Mouse (Mus musculus): ENCODE results near the gene Fosb. TPM values are rescaled to one million over a fixed set of nuclear protein-coding genes. Genes with fewer than 3 reads are reported as not detected.

Fosb gene
- polyA plus RNA-seq, 1 experiment from 2014 or later = 0.14 TPM

GRCm38 (mm10) chr7:19303046-19303305, 6.9 kb downstream of the Fosb start:
- H3K4me3 ChIP-seq (replicated peaks) = no peak overlapping the region
- H3K27ac ChIP-seq = no peak overlapping the region
- no peak for ATAC-seq
- H3K9me3 ChIP-seq = no peaks in the 10 kb centered on the region
- H3K36me3 ChIP-seq = no peaks in the 10 kb centered on the region
- WGBS = 75% methylated on average over 12 of the region's 12 CpGs
- peaks cover 58% of the 10 kb centered on the region for H3K27me3 ChIP-seq (replicated peaks)
- H3K4me2 ChIP-seq (replicated peaks) = no peak overlapping the region
- no peak overlapping the region for H3K9ac ChIP-seq
- H3K4me1 ChIP-seq (replicated peaks) = peaks cover 31% of the 10 kb centered on the region

DNA sequence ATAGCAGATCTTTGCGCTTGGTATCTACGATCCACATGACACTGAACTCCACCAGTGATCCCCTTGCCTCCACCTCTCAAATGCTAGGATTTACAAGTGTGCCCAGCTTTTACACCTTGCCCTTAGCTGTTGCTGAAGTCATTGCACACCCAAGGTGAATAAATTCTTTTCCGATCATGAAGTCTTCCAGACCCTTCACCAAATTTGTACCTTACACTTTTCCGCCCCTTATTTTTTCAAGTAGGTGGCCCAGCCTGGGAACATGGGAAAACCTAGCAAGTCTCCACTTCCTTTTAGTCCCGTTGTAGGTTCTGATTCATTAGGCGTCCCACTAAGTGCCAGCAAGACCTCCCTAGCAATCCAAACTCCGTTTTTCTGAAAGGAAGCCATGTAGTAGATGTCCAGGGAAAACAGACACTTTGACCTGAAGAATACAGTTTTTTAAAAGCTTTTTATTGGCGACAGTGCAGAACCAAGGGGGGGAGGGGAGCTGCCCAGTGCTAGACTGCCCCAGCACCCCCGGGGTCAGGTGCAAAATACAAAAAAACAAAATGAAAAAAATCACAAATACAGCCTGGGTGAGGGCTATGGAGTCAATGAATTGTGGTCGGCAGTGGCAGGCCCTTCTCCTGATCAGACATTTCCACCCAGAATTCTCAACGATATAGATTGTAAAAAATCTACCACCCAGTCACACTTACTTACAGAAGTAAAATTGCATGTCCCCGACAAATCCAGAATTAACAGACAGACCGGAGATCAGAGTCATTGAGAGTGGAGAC, 7.4 kb downstream of the Fosb start:
- no peaks in the 10 kb centered on the region for H3K9me3 ChIP-seq
- H3K27me3 ChIP-seq (replicated peaks) = peaks cover 58% of the 10 kb centered on the region
- WGBS = 51% methylated on average over 13 of the region's 13 CpGs
- H3K4me2 ChIP-seq (replicated peaks) = peak overlapping the region; percentile 47
- peaks cover 27% of the 10 kb centered on the region for H3K4me1 ChIP-seq (replicated peaks)
- no peak overlapping the region; the same call in 1 of the 2 replicates for H3K4me3 ChIP-seq (replicated peaks)
- H3K36me3 ChIP-seq = no peaks in the 10 kb centered on the region
- H3K27ac ChIP-seq = no peak overlapping the region
- ATAC-seq = no peak
- no peak overlapping the region for H3K9ac ChIP-seq

GRCm38 (mm10) chr7:19301461-19302263, 8.2 kb downstream of the Fosb start:
- H3K9me3 ChIP-seq = no peaks in the 10 kb centered on the region
- H3K9ac ChIP-seq = 0 out of 2 replicates have a peak overlapping the region, but pooled peaks have one; percentile 6
- peaks cover 27% of the 10 kb centered on the region for H3K4me1 ChIP-seq (replicated peaks)
- no peaks in the 10 kb centered on the region for H3K36me3 ChIP-seq
- ATAC-seq = no peak
- peaks cover 51% of the 10 kb centered on the region for H3K27me3 ChIP-seq (replicated peaks)
- 11% methylated on average over 16 of the region's 16 CpGs for WGBS
- peak overlapping the region; percentile 47 for H3K4me2 ChIP-seq (replicated peaks)
- no peak overlapping the region for H3K27ac ChIP-seq
- peak overlapping the region; percentile 43 for H3K4me3 ChIP-seq (replicated peaks)

DNA sequence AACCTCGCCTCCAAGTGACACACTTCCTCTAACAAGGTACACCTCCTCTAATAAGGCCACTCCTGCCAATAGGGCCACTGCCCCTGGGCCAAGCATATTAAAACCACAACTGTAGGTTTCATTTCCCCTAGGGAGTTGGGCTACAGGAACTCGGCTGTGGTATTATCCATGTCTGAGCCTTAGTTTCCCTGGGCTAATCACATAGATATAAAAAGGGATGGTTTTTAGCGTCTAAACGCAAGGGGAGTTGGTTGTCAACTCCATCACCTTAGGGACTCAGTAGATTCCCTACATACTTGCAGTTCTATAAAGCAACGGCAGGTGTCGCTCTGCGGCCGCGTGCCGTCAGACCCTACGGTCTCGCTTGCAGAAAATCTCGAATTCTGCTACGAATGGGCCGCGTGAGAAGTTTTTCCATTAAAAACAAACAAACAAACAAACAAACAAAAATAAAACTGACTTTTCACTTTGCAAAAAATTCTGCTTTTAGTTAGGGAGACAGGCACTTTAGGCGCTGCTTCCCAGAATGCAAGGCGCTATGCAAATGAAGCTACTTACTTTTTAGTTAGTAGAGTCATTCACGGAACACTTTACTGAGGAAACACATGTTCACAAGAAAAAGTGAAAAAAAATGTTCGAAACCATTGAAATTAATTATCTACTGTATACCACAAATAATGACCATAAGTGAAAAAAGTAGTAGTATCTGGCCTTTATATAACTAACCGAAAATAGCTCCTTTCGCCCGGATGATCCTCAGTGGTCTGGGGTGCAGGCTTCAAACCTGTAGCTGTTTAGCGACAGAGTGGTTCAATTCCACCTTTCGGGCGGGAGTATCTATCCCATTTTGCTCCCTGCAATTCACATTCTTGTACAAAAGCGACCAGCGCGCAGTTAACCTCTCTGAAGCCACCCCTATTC, 9.1 kb downstream of the Fosb start:
- Histone ChIP-seq H3K27ac (no peak overlapping the region), H3K9ac (peak overlapping the region; percentile 18), H3K4me2 (replicated peaks) (peak overlapping the region; percentile 47), H3K9me3 (no peaks in the 10 kb centered on the region), H3K27me3 (replicated peaks) (peaks cover 42% of the 10 kb centered on the region), H3K4me1 (replicated peaks) (peaks cover 27% of the 10 kb centered on the region), H3K36me3 (no peaks in the 10 kb centered on the region), H3K4me3 (replicated peaks) (peak overlapping the region; percentile 43)
- ATAC-seq = peak; percentile 87
- WGBS = under 1% methylated on average over 29 of the region's 29 CpGs

GRCm38 (mm10) chr7:19299194-19299593, 10.7 kb downstream of the Fosb start:
- WGBS = 20% methylated on average over 3 of the region's 3 CpGs

GRCm38 (mm10) chr7:19297794-19298193, 12.1 kb downstream of the Fosb start:
- no peak overlapping the region for H3K4me2 ChIP-seq (replicated peaks)
- 0 out of 2 replicates have a peak, but pooled peaks cover 11% of the 10 kb centered on the region for H3K4me1 ChIP-seq (replicated peaks)
- no peaks in the 10 kb centered on the region for H3K36me3 ChIP-seq
- no peaks in the 10 kb centered on the region for H3K9me3 ChIP-seq
- H3K9ac ChIP-seq = no peak overlapping the region
- ATAC-seq = no peak
- WGBS = 87% methylated on average over 5 of the region's 5 CpGs
- peaks cover 13% of the 10 kb centered on the region; the same call in 1 of the 2 replicates for H3K27me3 ChIP-seq (replicated peaks)
- no peak overlapping the region for H3K27ac ChIP-seq
- H3K4me3 ChIP-seq (replicated peaks) = no peak overlapping the region

More at GRCm38 (mm10) chr7:19299194-19299593, 10.7 kb downstream of the Fosb start:
- H3K27ac ChIP-seq = no peak overlapping the region
- H3K9ac ChIP-seq = no peak overlapping the region
- no peak overlapping the region for H3K4me3 ChIP-seq (replicated peaks)
- H3K4me1 ChIP-seq (replicated peaks) = peaks cover 17% of the 10 kb centered on the region; the same call in 1 of the 2 replicates
- H3K4me2 ChIP-seq (replicated peaks) = no peak overlapping the region
- no peak for ATAC-seq
- H3K36me3 ChIP-seq = no peaks in the 10 kb centered on the region
- no peaks in the 10 kb centered on the region for H3K9me3 ChIP-seq
- peaks cover 26% of the 10 kb centered on the region for H3K27me3 ChIP-seq (replicated peaks)

GRCm38 (mm10) chr7:19297034-19297433, 12.8 kb downstream of the Fosb start:
- Histone ChIP-seq H3K27me3 (replicated peaks) (peaks cover 5% of the 10 kb centered on the region; the same call in 1 of the 2 replicates), H3K4me2 (replicated peaks) (no peak overlapping the region), H3K9me3 (no peaks in the 10 kb centered on the region), H3K4me1 (replicated peaks) (0 out of 2 replicates have a peak, but pooled peaks cover 10% of the 10 kb centered on the region), H3K27ac (no peak overlapping the region), H3K36me3 (no peaks in the 10 kb centered on the region), H3K9ac (no peak overlapping the region), H3K4me3 (replicated peaks) (no peak overlapping the region)
- 86% methylated on average over 6 of the region's 6 CpGs for WGBS
- ATAC-seq = no peak

GRCm38 (mm10) chr7:19295503-19296185, 14.2 kb downstream of the Fosb start:
- no peaks in the 10 kb centered on the region for H3K27me3 ChIP-seq (replicated peaks)
- H3K4me2 ChIP-seq (replicated peaks) = peak overlapping the region; percentile 83
- WGBS = 13% methylated on average over 21 of the region's 22 CpGs
- no peaks in the 10 kb centered on the region for H3K9me3 ChIP-seq
- H3K36me3 ChIP-seq = no peaks in the 10 kb centered on the region
- H3K27ac ChIP-seq = no peak overlapping the region
- H3K4me1 ChIP-seq (replicated peaks) = peaks cover 12% of the 10 kb centered on the region
- peak; percentile 71 for ATAC-seq
- H3K9ac ChIP-seq = peak overlapping the region; percentile 45
- H3K4me3 ChIP-seq (replicated peaks) = peak overlapping the region; percentile 37

- WGBS = 2% methylated on average over 20 of the region's 20 CpGs
- Histone ChIP-seq H3K4me1 (replicated peaks) (peaks cover 9% of the 10 kb centered on the region), H3K27me3 (replicated peaks) (no peaks in the 10 kb centered on the region), H3K4me2 (replicated peaks) (peak overlapping the region; percentile 68), H3K27ac (0 out of 2 replicates have a peak overlapping the region, but pooled peaks have one; percentile 48), H3K36me3 (no peaks in the 10 kb centered on the region), H3K9ac (peak overlapping the region; percentile 47), H3K9me3 (no peaks in the 10 kb centered on the region), H3K4me3 (replicated peaks) (peak overlapping the region; percentile 41)
- peak; percentile 57 for ATAC-seq
Measured at GRCm38 (mm10) chr7:19290969-19291596, 18.8 kb downstream of the Fosb start.

DNA sequence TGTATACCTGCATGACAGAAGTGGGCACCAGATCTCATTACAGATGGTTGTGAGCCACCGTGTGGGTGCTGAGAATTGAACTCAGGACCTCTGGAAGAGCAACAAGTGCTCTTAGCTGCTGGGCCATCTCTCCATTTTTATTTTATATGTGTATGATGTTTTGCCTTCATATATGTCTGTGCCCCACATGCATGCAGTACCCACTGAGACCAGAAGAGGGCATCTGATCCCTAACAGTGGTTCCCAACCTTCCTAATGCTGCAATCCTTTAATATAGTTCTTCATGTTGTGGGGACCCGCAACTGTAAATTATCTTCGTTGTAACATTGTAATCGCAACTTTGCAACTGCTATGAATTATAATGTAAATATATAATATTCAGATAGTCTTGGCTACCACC, 25.1 kb downstream of the Fosb start:
- H3K27ac ChIP-seq = no peak overlapping the region
- H3K27me3 ChIP-seq (replicated peaks) = peaks cover 22% of the 10 kb centered on the region
- no peaks in the 10 kb centered on the region for H3K9me3 ChIP-seq
- H3K36me3 ChIP-seq = no peaks in the 10 kb centered on the region
- H3K4me1 ChIP-seq (replicated peaks) = peaks cover 6% of the 10 kb centered on the region
- H3K4me2 ChIP-seq (replicated peaks) = no peak overlapping the region
- H3K4me3 ChIP-seq (replicated peaks) = no peak overlapping the region
- H3K9ac ChIP-seq = no peak overlapping the region
- WGBS = 26% methylated on average over 4 of the region's 4 CpGs
- ATAC-seq = no peak

GRCm38 (mm10) chr7:19283406-19283804, 26.4 kb downstream of the Fosb start:
- WGBS = 39% methylated on average over 14 of the region's 14 CpGs
- ATAC-seq = no peak
- peaks cover 36% of the 10 kb centered on the region for H3K27me3 ChIP-seq (replicated peaks)

More at GRCm38 (mm10) chr7:19283406-19283804, 26.4 kb downstream of the Fosb start:
- no peaks in the 10 kb centered on the region for H3K36me3 ChIP-seq
- peak overlapping the region; percentile 100 for H3K4me2 ChIP-seq (replicated peaks)
- H3K4me1 ChIP-seq (replicated peaks) = peaks cover 12% of the 10 kb centered on the region
- peak overlapping the region; percentile 56 for H3K4me3 ChIP-seq (replicated peaks)
- no peak overlapping the region for H3K9ac ChIP-seq
- no peaks in the 10 kb centered on the region for H3K9me3 ChIP-seq
- no peak overlapping the region for H3K27ac ChIP-seq
